Mouse (Mus musculus) embryonic facial prominence, embryonic 12.5 days (tissue): ENCODE measurements around the gene Gm19426. TPM values are rescaled to one million over a fixed set of nuclear protein-coding genes. Genes with fewer than 3 reads are reported as not detected.

Experiments
- ATAC-seq: fragments of 200-750 bp; cut with Nextera tagmentation; 2 replicates; pipeline ENCODE4 v1.8.0; 2017; ENCODE audit not compliant: insufficient number of reproducible peaks, insufficient read depth, low FRiP score, low TSS enrichment
- H3K27ac ChIP-seq: fragments of 300-500 bp; sonication (generic); 2 replicates; pipeline ENCODE4 v1.5.1; 2016; ENCODE audit warnings: mild to moderate bottlenecking
- H3K27me3 ChIP-seq: fragments of 300-500 bp; sonication (generic); 2 replicates; pipeline ENCODE4 v1.6.1; 2016; ENCODE audit warnings: mild to moderate bottlenecking, moderate library complexity
- H3K36me3 ChIP-seq: fragments of 300-500 bp; sonication (generic); 2 replicates; pipeline ENCODE4 v1.6.1; 2016; ENCODE audit warnings: mild to moderate bottlenecking
- H3K4me1 ChIP-seq: fragments of 300-500 bp; sonication (generic); 2 replicates; pipeline ENCODE4 v1.6.1; 2016
- H3K4me2 ChIP-seq: fragments of 300-500 bp; sonication (generic); replicated peaks from 2 replicates; pipeline ENCODE4 v1.6.1; 2016; ENCODE audit warnings: mild to moderate bottlenecking, moderate library complexity
- H3K4me3 ChIP-seq: fragments of 300-500 bp; sonication (generic); 2 replicates; pipeline ENCODE4 v1.5.1; 2016; ENCODE audit warnings: mild to moderate bottlenecking
- H3K9ac ChIP-seq: fragments of 300-500 bp; sonication (generic); 2 replicates; pipeline ENCODE4 v1.6.1; 2016; ENCODE audit warnings: mild to moderate bottlenecking, moderate library complexity
- H3K9me3 ChIP-seq: fragments of 300-500 bp; sonication (generic); 2 replicates; pipeline ENCODE4 v1.6.1; 2016; ENCODE audit warnings: mild to moderate bottlenecking, moderate library complexity
- whole genome bisulfite sequencing: fragments of 180-500 bp; shearing (Covaris S2); methylation state at CpG from one replicate; pipeline ENCODE4 v1.1.7; 2016; 5-methylcytosine and 5-hydroxymethylcytosine counted together
- polyA plus RNA-seq: library from polyadenylated mRNA; unstranded; fragments of >200 nt; fragmentation: Nextera tagmentation; extraction: Ambion mirVana; gene quantifications from 2 replicates; pipeline ENCODE4 v1.2.1, GENCODE M21; 2016

The Gm19426 gene
- 13.0 and 13.9 TPM in 2 replicates for polyA plus RNA-seq

GRCm38 (mm10) chr2:84743561-84743960, at the start of gene Gm19426:
Gene Gm19426, minus strand, starts transcription at chr2:84743655.
- H3K4me1 ChIP-seq, result peaks cover 42% of the 10 kb centered on the region
- no peaks in the 10 kb centered on the region for H3K27me3 ChIP-seq
- H3K27ac ChIP-seq, result peak within 1 kb of the TSS; percentile 100
- H3K9ac ChIP-seq, result peak within 1 kb of the TSS; percentile 98
- H3K36me3 ChIP-seq, result peaks cover 14% of the 10 kb centered on the region; the same call in 1 of the 2 replicates
- WGBS, result 1% methylated on average over 25 of the region's 25 CpGs
- ATAC-seq, result peak; percentile 89
- H3K9me3 ChIP-seq, result no peaks in the 10 kb centered on the region
- peak within 1 kb of the TSS; percentile 97 for H3K4me2 ChIP-seq
- H3K4me3 ChIP-seq, result peak within 1 kb of the TSS; percentile 82

- no peak overlapping the region for H3K4me3 ChIP-seq
- no peak overlapping the region for H3K4me2 ChIP-seq
- H3K36me3 ChIP-seq, result no peaks in the 10 kb centered on the region
- no peak overlapping the region for H3K9ac ChIP-seq
- no peak overlapping the region for H3K27ac ChIP-seq
- H3K4me1 ChIP-seq, result peaks cover 4% of the 10 kb centered on the region; the same call in 1 of the 2 replicates
- 0 out of 2 replicates have a peak, but pooled peaks cover 5% of the 10 kb centered on the region for H3K27me3 ChIP-seq
- ATAC-seq, result no peak
- WGBS, result 85% methylated on average over 3 of the region's 3 CpGs
- H3K9me3 ChIP-seq, result 0 out of 2 replicates have a peak, but pooled peaks cover 7% of the 10 kb centered on the region
Observed at GRCm38 (mm10) chr2:84793154-84793553, 49.7 kb upstream of the Gm19426 start.

GRCm38 (mm10) chr2:84792516-84792915, 49.1 kb upstream of the Gm19426 start:
- no peak for ATAC-seq
- no peak overlapping the region for H3K4me2 ChIP-seq
- WGBS, result 87% methylated on average over 3 of the region's 3 CpGs
- H3K27me3 ChIP-seq, result 0 out of 2 replicates have a peak, but pooled peaks cover 5% of the 10 kb centered on the region
- H3K36me3 ChIP-seq, result no peaks in the 10 kb centered on the region
- no peak overlapping the region for H3K27ac ChIP-seq
- no peaks in the 10 kb centered on the region for H3K4me1 ChIP-seq
- H3K9me3 ChIP-seq, result 0 out of 2 replicates have a peak, but pooled peaks cover 7% of the 10 kb centered on the region
- H3K4me3 ChIP-seq, result no peak overlapping the region
- H3K9ac ChIP-seq, result no peak overlapping the region

- Histone ChIP-seq H3K9me3 (0 out of 2 replicates have a peak, but pooled peaks cover 7% of the 10 kb centered on the region), H3K27ac (no peak overlapping the region), H3K9ac (no peak overlapping the region), H3K27me3 (0 out of 2 replicates have a peak, but pooled peaks cover 5% of the 10 kb centered on the region), H3K4me3 (no peak overlapping the region), H3K36me3 (no peaks in the 10 kb centered on the region), H3K4me2 (no peak overlapping the region), H3K4me1 (no peaks in the 10 kb centered on the region)
- ATAC-seq, result no peak
- WGBS, result 49% methylated on average over 9 of the region's 9 CpGs
Observed at GRCm38 (mm10) chr2:84790418-84790817, 47.0 kb upstream of the Gm19426 start.

- Histone ChIP-seq H3K4me1 (no peaks in the 10 kb centered on the region), H3K4me3 (no peak overlapping the region), H3K27me3 (0 out of 2 replicates have a peak, but pooled peaks cover 5% of the 10 kb centered on the region), H3K36me3 (no peaks in the 10 kb centered on the region), H3K9me3 (no peaks in the 10 kb centered on the region), H3K27ac (no peak overlapping the region), H3K9ac (no peak overlapping the region), H3K4me2 (no peak overlapping the region)
- no peak for ATAC-seq
- 69% methylated on average over 3 of the region's 3 CpGs for WGBS
Observed at GRCm38 (mm10) chr2:84788316-84788715, 44.9 kb upstream of the Gm19426 start.

GRCm38 (mm10) chr2:84783840-84784566, 40.5 kb upstream of the Gm19426 start:
- no peak overlapping the region for H3K9ac ChIP-seq
- WGBS, result 77% methylated on average over 3 of the region's 3 CpGs
- H3K9me3 ChIP-seq, result no peaks in the 10 kb centered on the region
- H3K27ac ChIP-seq, result no peak overlapping the region
- no peaks in the 10 kb centered on the region for H3K4me1 ChIP-seq
- no peak overlapping the region for H3K4me2 ChIP-seq
- H3K27me3 ChIP-seq, result no peaks in the 10 kb centered on the region
- ATAC-seq, result no peak
- no peaks in the 10 kb centered on the region for H3K36me3 ChIP-seq
- H3K4me3 ChIP-seq, result no peak overlapping the region

GRCm38 (mm10) chr2:84783315-84783714, 39.9 kb upstream of the Gm19426 start:
- H3K36me3 ChIP-seq, result no peaks in the 10 kb centered on the region
- 88% methylated on average over 1 of the region's 1 CpGs for WGBS
- H3K27ac ChIP-seq, result no peak overlapping the region
- H3K4me2 ChIP-seq, result no peak overlapping the region
- no peak for ATAC-seq
- H3K4me3 ChIP-seq, result no peak overlapping the region
- H3K4me1 ChIP-seq, result no peaks in the 10 kb centered on the region
- no peaks in the 10 kb centered on the region for H3K27me3 ChIP-seq
- H3K9ac ChIP-seq, result no peak overlapping the region
- H3K9me3 ChIP-seq, result no peaks in the 10 kb centered on the region

- Histone ChIP-seq H3K36me3 (no peaks in the 10 kb centered on the region), H3K27ac (no peak overlapping the region), H3K9me3 (no peaks in the 10 kb centered on the region), H3K4me3 (no peak overlapping the region), H3K4me1 (peaks cover 6% of the 10 kb centered on the region), H3K4me2 (no peak overlapping the region), H3K9ac (no peak overlapping the region), H3K27me3 (no peaks in the 10 kb centered on the region)
- 57% methylated on average over 6 of the region's 6 CpGs for WGBS
- no peak for ATAC-seq
Observed at GRCm38 (mm10) chr2:84779210-84779609, 35.8 kb upstream of the Gm19426 start.

- ATAC-seq, result no peak
- WGBS, result 59% methylated on average over 3 of the region's 3 CpGs
- no peak overlapping the region for H3K27ac ChIP-seq
- H3K4me1 ChIP-seq, result peaks cover 7% of the 10 kb centered on the region
- H3K4me3 ChIP-seq, result no peak overlapping the region
- no peaks in the 10 kb centered on the region for H3K36me3 ChIP-seq
- H3K4me2 ChIP-seq, result no peak overlapping the region
- H3K9ac ChIP-seq, result no peak overlapping the region
- H3K9me3 ChIP-seq, result no peaks in the 10 kb centered on the region
- H3K27me3 ChIP-seq, result no peaks in the 10 kb centered on the region
Observed at GRCm38 (mm10) chr2:84777706-84778105, 34.3 kb upstream of the Gm19426 start.

- no peaks in the 10 kb centered on the region for H3K36me3 ChIP-seq
- H3K9ac ChIP-seq, result no peak overlapping the region
- no peak overlapping the region for H3K27ac ChIP-seq
- no peak overlapping the region for H3K4me3 ChIP-seq
- WGBS, result 84% methylated on average over 6 of the region's 6 CpGs
- no peak for ATAC-seq
- H3K27me3 ChIP-seq, result no peaks in the 10 kb centered on the region
- no peaks in the 10 kb centered on the region for H3K9me3 ChIP-seq
- peaks cover 7% of the 10 kb centered on the region for H3K4me1 ChIP-seq
- no peak overlapping the region for H3K4me2 ChIP-seq
Observed at GRCm38 (mm10) chr2:84775665-84776064, 32.2 kb upstream of the Gm19426 start.

GRCm38 (mm10) chr2:84775241-84775640, 31.8 kb upstream of the Gm19426 start, which contains the start of gene Serping1:
Gene Serping1, minus strand, starts transcription at chr2:84775444.
- H3K4me1 ChIP-seq, result peaks cover 7% of the 10 kb centered on the region
- peak within 1 kb of the TSS; percentile 76 for H3K27ac ChIP-seq
- peak within 1 kb of the TSS; percentile 63 for H3K4me2 ChIP-seq
- H3K4me3 ChIP-seq, result peak within 1 kb of the TSS; percentile 30
- WGBS, result 64% methylated on average over 9 of the region's 9 CpGs
- H3K36me3 ChIP-seq, result no peaks in the 10 kb centered on the region
- no peaks in the 10 kb centered on the region for H3K27me3 ChIP-seq
- no peaks in the 10 kb centered on the region for H3K9me3 ChIP-seq
- ATAC-seq, result peak; percentile 22; the same call in 1 of the 2 replicates
- H3K9ac ChIP-seq, result peak within 1 kb of the TSS; percentile 44; the same call in 1 of the 2 replicates

GRCm38 (mm10) chr2:84774751-84775150, 31.3 kb upstream of the Gm19426 start:
- WGBS, result under 1% methylated on average over 14 of the region's 15 CpGs

More at GRCm38 (mm10) chr2:84774751-84775150, 31.3 kb upstream of the Gm19426 start:
- H3K27me3 ChIP-seq, result no peaks in the 10 kb centered on the region
- H3K9ac ChIP-seq, result peak overlapping the region; percentile 44; the same call in 1 of the 2 replicates
- peak overlapping the region; percentile 63 for H3K4me2 ChIP-seq
- peak overlapping the region; percentile 76 for H3K27ac ChIP-seq
- no peaks in the 10 kb centered on the region for H3K36me3 ChIP-seq
- ATAC-seq, result peak; percentile 86
- H3K9me3 ChIP-seq, result no peaks in the 10 kb centered on the region
- H3K4me1 ChIP-seq, result peaks cover 7% of the 10 kb centered on the region
- peak overlapping the region; percentile 30 for H3K4me3 ChIP-seq
